Mouse (Mus musculus): ENCODE data around the gene Wrnip1.

The Wrnip1 gene
- long read RNA-seq, experiment 1, transcript Wrnip1-201 (7 exons, 2,633 nt) = major isoform, 33 of 35 reads
- long read RNA-seq, experiment 1, partial matches to known transcripts = 1 of 35 reads
- long read RNA-seq, experiment 1, other reads (novel, unspliced or antisense) = 0 of 35 reads
- long read RNA-seq, experiment 2, transcript Wrnip1-201 (7 exons, 2,633 nt) = major isoform, 27 of 30 reads
- long read RNA-seq, experiment 2, partial matches to known transcripts = 2 of 30 reads
- long read RNA-seq, experiment 2, other reads (novel, unspliced or antisense) = 1 of 30 reads

- intact Hi-C loops (cut with DNase I) = no loop called here
These were observed at the start of gene Wrnip1 for GRCm38 (mm10) chr13:32801693-32802221. TSS of gene Wrnip1 (plus strand) at chr13:32802038.

- intact Hi-C loops (cut with DNase I) = no loop called here
These were observed 49.7 kb upstream of the Wrnip1 start for GRCm38 (mm10) chr13:32752066-32752657.

DNA sequence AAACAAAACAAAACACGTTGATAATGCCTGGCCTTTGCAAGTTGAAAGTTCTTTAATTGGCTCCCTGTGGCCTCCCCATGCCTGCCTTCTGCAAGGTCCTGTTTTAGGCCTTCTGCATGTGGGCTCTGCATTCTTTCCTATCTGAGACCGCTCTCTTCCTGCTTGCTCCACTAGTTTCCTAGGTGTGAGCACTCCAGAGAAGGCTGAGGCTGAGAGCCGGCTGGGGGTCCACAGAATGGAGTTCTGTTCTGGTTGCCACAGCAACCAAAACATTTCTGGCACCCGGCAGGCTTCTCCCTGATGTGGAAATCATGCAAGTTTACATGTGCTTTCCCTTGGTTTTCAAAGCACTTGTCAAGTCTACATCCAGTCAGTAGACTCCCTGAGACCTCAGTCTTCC lies 42.8 kb upstream of the Wrnip1 start:
- intact Hi-C loops (cut with DNase I) = no loop called here

DNA sequence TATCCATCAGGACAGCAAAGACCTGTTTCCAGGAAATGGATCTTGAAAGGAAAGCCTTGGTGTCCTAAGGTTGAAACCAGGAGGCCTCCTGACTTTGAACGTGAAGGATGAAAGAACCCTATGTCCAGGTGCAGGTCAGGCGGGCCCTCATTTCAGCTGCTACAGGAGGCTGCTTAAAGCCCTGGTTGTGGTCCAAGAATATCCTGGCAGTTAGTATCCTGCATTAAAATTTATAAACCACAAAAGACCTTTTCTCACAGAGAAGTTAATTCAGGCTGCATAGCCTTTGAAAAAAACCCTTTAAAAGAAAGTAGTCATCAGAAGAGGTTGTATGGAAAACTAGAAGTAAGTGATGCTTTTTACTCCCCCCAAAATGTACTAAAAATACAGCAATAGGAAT lies 41.0 kb upstream of the Wrnip1 start:
- intact Hi-C loops (cut with DNase I) = no loop called here

DNA sequence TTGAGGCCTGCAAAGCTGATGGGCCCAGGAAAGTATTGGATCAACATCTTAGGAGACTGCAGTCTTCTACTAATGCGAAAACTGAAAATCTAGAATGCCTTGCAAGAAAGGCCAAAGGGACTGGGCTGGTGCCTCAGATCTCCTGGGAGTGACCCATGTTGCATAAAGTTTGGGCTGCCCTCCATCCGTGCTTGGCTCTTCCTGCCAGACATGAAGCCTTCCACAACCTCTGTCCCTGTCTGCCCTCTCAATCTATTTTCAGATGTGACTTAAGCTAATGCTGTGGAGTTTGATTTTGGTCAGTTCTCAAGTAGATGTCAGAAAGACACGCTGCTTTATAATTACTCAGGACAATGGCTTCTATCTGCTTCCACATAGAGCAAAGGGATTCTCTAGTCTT lies 38.7 kb upstream of the Wrnip1 start:
- intact Hi-C loops (cut with DNase I) = no loop called here

GRCm38 (mm10) chr13:32764448-32764847 lies 37.4 kb upstream of the Wrnip1 start:
- intact Hi-C loops (cut with DNase I) = no loop called here

DNA sequence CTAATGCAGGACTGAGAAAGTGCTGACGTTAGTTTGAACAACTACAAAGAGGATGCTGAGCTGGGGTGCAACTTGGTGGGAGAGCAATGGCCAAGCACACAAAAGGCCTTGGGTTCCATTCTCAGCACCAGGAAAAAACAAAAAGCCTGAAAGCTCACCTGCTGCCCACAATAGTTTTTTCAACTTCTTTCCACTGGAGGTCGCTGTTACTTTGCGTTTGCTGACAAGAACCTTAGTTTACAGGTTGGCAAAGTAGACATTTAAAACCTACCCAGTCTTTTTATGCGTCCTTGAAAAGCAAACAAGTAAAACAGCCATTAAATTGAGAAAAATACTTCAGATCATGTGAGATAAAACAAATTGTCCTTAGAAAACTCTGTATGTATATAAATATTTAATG lies 33.7 kb upstream of the Wrnip1 start:
- intact Hi-C loops (cut with DNase I) = no loop called here

DNA sequence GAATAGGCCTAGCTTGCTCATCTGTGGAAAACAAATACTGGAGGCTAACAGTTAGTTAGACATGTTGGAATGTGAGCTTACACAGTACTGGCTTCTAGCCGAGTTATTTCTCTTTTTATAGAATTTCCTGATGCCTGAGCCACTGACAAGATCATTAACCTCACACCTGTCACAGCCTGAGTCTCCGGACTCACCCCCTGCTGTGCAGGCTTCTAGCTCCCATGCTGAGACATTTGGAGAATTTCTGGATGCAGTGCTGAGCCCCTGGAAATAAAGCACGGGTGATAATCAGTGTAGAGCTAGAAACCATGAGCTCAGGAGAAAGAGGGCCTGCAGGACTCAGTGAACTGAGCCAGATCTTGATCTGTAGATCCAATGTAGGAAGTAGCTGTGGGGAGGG lies 31.9 kb upstream of the Wrnip1 start:
- intact Hi-C loops (cut with DNase I) = no loop called here

- intact Hi-C loops (cut with DNase I) = no loop called here
These were observed 25.9 kb upstream of the Wrnip1 start for GRCm38 (mm10) chr13:32775889-32776288.

DNA sequence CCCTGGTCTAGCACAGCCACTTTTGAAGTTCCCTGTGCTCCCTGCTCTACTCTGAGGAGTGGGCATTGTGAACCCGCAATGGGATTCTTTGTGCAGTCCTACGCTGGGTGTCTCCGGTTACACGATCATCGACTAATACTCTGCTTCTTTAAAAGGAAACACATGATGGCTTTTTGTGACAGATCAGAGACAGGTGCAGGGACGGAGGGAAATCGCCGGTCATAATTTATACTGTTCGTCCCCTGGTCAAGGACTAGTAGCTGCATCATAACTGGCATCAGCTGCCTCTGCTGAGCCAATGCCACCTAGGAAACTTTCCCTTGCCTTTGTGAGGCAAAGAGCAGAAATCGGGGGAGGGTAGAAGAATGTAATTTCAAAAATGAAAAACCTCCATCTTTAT lies 25.5 kb upstream of the Wrnip1 start:
- intact Hi-C loops (cut with DNase I) = no loop called here

GRCm38 (mm10) chr13:32778861-32779260 lies 23.0 kb upstream of the Wrnip1 start:
- intact Hi-C loops (cut with DNase I) = no loop called here

GRCm38 (mm10) chr13:32783055-32783454 lies 18.8 kb upstream of the Wrnip1 start:
- intact Hi-C loops (cut with DNase I) = no loop called here

GRCm38 (mm10) chr13:32783816-32784215 lies 18.0 kb upstream of the Wrnip1 start, which contains the start of gene Mylk4:
TSS of gene Mylk4 (minus strand) at chr13:32783954.
- intact Hi-C loops (cut with DNase I) = no loop called here

DNA sequence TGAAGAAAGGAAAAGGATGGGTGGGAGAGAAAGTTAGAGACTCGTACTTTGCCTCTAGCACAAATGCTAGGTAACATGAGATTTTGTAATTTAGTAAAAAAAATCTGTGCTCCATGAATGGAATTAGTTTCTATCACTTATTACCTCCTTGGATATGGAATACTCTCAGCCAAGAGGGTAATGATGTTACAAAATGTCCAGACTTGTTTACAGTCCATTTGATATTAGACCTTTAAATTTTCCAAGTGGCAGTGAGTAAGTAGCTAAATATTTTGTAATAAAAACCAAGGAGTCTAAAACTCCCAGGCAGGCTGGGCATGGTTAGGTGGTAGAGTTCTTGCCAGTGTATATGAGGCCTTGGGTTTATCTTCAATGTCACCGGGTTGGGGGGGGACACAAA lies 14.3 kb upstream of the Wrnip1 start:
- intact Hi-C loops (cut with DNase I) = no loop called here

DNA sequence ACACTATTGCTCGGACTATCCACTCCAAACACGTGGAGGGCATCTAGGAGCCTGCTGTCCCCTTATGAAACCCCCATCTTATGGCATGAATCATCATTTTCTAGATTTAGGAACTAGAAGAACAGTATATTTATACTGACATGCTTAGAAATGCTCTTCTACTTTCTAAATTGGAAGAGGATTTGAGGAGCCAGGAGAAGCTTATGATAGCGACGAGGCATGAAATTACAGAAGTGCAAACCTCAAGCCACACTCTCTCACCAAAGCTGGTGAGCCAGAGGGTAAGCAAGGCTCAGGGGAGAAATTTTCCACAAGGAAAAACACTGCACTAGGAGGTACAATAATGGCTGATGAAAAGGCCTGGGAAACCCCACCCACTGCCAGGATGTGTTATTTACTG lies 12.1 kb upstream of the Wrnip1 start:
- intact Hi-C loops (cut with DNase I) = no loop called here

DNA sequence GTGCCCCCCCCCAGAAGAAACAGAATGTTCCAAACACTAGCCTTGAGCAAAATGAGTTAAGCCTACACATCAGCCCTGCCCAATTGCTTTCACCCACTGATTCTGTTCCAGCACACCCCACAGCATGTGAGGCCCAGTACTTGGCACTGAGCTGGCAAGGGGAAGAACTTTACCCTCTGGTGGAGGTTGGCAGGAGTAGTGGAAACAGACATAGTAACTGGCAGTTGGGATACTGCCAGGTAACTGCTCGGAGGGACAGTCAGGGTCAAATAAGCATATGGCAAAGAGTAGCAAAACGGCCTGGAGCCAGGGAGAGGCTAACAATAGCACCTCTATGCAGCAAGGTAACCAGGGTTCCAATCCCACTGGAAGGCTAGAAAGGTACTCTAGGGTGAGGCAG lies 7.2 kb upstream of the Wrnip1 start:
- intact Hi-C loops (cut with DNase I) = no loop called here

GRCm38 (mm10) chr13:32795166-32795565 lies 6.7 kb upstream of the Wrnip1 start:
- intact Hi-C loops (cut with DNase I) = no loop called here

DNA sequence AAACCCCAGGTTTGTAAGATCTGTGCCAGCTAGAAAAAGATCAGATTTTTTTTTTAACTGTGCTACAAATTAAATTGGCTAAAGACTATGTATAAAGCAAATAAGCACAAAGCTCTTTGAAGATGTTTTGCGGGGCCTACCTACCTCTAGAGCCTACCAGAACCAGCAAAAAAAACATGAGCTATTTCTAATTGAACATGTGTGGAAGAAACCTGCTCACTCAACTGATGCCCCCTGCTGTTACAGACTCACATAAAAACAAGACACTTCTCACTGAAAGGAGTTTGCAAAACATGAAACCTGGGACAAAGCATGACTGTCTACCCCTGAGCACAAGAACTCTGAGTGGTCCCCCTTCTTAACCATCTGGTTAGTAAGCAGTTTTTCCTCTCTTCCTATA lies 4.8 kb upstream of the Wrnip1 start:
- intact Hi-C loops (cut with DNase I) = loop anchor here (2.0 kb wide), 1 partner anchor 30 kb away; no protein-coding TSS in a partner anchor

DNA sequence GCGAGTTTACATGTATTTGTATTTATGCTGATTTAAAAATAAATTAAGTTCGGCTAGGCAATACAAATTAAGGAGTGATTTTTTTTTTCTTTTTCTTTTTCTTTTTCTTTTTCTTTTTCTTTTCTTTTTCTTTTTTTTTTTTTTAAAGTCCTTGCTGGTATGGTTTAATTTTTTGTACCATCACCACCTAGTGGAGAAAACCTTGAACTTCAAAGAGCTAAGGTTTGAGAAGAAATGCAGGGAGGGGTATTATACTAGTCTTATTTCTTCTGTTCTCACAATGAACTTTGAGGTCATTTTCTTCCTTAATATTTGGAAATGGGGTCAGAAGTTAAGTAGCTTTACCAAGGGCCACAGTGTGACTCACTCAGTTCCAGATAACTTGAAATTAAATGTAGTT lies 2.7 kb upstream of the Wrnip1 start:
- intact Hi-C loops (cut with DNase I) = no loop called here

DNA sequence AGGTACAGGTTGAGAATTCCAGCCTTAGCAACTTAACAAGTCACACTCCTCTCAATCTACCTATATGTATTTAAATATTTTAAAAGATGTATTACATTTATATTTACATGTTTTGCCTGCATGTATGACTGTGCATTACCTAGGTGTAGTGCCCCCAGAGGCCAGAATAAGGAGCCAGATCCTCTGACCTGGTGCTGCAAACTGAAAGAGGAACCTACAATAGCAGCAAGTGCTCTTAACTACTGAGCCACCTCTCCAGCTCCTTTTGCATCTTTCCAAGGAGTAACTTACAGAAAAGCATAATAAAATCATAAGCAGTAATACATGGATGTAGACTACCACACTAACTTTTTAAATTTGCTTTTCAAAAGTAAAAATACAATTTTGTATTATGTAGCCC lies 979 bp upstream of the Wrnip1 start:
- intact Hi-C loops (cut with DNase I) = no loop called here

DNA sequence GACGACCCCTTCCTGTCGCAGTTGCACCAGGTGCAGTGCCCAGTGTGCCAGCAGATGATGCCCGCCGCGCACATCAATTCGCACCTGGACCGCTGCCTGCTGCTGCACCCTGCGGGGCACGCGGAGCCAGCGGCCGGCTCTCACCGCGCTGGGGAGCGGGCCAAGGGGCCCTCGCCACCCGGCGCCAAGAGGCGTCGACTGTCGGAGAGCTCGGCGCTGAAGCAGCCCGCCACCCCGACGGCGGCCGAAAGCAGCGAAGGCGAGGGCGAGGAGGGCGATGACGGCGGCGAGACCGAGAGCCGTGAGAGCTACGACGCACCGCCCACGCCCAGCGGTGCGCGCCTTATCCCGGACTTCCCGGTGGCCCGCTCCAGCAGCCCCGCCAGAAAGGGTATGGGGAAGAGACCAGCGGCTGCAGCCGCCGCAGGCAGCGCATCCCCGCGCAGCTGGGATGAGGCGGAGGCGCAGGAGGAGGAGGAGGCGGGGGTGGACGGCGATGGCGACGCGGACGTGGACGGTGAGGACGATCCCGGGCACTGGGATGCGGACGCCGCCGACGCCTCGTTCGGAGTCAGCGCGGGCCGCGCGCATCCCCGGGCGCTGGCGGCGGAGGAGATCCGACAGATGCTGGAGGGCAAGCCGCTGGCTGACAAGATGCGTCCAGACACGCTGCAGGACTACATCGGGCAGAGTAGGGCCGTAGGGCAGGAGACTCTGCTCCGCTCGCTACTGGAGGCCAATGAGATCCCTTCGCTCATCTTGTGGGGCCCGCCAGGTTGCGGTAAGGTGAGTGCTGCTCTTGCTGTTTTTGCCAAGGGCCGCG lies 632 bp downstream of the Wrnip1 start, which contains the start of gene D930007J09Rik:
TSS of gene D930007J09Rik (minus strand) at position 591 of the 823 bp plus-strand sequence.
- intact Hi-C loops (cut with DNase I) = no loop called here

Data from adrenal gland (tissue).